Mouse (Mus musculus): ENCODE measurements around the gene Gja10. TPM values are rescaled to one million over a fixed set of nuclear protein-coding genes. Genes with fewer than 3 reads are reported as not detected.

The Gja10 gene
- polyA plus RNA-seq, 1 experiment from 2014 or later: not detected

DNA sequence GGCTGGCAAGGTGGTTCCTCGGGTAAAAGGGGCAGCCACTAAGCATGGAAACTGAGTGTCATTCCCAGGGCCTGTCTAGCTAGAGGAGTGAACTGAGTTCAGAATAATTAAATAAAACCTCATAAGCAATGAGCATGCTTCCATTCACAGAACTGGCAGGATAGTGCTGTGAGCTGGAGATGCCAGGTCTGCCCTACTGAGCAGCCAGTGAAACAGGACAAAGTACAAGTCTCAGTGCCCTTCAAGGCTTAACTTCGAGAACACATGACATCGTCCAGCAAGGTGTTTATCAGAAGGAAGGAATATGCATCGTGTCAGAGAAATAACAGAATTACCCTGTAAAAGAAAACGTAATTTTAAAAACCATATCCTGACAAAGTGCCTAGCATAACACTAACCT is 29.0 kb downstream of the Gja10 start:
- Histone ChIP-seq H3K9ac (replicated peaks) (no peak overlapping the region), H3K27me3 (no peaks in the 10 kb centered on the region), H3K4me3 (no peak overlapping the region), H3K9me3 (no peaks in the 10 kb centered on the region), H3K4me1 (peaks cover 25% of the 10 kb centered on the region), H3K4me2 (replicated peaks) (no peak overlapping the region), H3K36me3 (peaks cover 18% of the 10 kb centered on the region), H3K27ac (replicated peaks) (no peak overlapping the region)
- ATAC-seq (ENCODE audit: low FRiP score, low read depth): no peak
- 90% methylated on average over 5 of the region's 5 CpGs for WGBS

DNA sequence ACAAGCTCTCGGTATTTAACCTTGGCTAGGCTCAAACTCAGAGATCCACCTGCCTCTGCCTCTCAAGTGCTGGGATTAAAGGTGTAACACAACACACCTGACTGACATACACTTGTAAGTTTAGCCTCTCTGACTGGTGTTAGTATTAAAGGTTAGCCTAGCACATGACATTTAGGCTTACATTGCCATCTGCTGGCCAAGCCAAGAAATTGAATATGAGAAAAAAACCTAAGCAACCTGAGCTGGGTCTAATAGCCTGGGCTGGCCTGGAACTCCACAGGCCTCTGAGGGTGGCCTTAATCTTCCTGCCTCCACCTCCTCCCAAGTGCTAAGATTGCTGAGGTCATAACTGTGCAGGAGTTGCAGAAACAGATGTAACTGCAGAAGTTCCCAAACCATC is 30.4 kb downstream of the Gja10 start:
- ATAC-seq (ENCODE audit: low FRiP score, low read depth): peak; percentile 35; the same call in 1 of the 2 replicates
- no peak overlapping the region for H3K27ac ChIP-seq (replicated peaks)
- H3K4me3 ChIP-seq: no peak overlapping the region
- no peaks in the 10 kb centered on the region for H3K9me3 ChIP-seq
- H3K27me3 ChIP-seq: no peaks in the 10 kb centered on the region
- 51% methylated on average over 1 of the region's 1 CpGs for WGBS
- H3K9ac ChIP-seq (replicated peaks): no peak overlapping the region
- H3K4me2 ChIP-seq (replicated peaks): no peak overlapping the region
- H3K36me3 ChIP-seq: peaks cover 15% of the 10 kb centered on the region
- peaks cover 25% of the 10 kb centered on the region for H3K4me1 ChIP-seq

DNA sequence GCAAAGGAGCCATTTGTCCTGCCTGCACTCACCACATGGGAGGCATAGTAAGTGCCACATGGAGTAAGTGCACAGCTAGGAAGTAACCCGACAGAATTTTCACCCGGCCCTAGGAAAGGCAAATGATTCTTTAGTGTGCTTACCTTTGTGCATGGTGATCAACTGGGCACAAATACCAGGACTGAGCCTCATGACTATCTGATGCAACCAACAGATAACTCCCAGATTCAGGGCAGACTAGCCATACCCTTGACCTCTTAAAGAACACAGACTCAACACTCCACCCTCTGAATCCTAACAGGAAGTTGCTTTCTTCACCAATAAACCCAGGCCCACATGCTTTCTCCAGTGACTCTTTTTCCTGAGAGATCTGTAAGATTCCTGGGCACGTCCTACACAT is 31.1 kb downstream of the Gja10 start:
- H3K4me1 ChIP-seq: peaks cover 25% of the 10 kb centered on the region
- no peak overlapping the region for H3K9ac ChIP-seq (replicated peaks)
- 67% methylated on average over 3 of the region's 3 CpGs for WGBS
- no peak for ATAC-seq (ENCODE audit: low FRiP score, low read depth)
- peak overlapping the region; percentile 40; the same call in 1 of the 2 replicates for H3K27ac ChIP-seq (replicated peaks)
- H3K36me3 ChIP-seq: peaks cover 9% of the 10 kb centered on the region
- H3K4me2 ChIP-seq (replicated peaks): no peak overlapping the region
- no peak overlapping the region for H3K4me3 ChIP-seq
- H3K27me3 ChIP-seq: no peaks in the 10 kb centered on the region
- 0 out of 2 replicates have a peak, but pooled peaks cover 2% of the 10 kb centered on the region for H3K9me3 ChIP-seq

DNA sequence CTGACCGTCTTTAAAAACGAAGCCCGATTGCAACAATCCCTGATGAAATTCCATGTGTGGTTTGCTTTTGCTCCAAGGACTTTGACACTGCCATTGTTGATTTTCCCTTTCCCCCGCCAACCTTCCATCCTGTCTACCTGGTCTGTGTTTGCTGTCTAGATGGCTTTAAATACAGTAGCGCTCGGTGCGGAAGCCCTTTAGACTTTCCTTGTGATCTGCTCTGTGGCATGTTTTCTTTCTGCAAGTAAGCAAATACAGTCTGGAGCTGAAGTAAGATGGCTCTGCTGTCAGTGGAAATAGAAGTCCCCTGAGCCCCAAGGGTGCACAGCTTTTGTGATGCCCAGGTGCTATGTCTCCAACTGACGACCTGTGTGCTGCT is 31.6 kb downstream of the Gja10 start:
- no peaks in the 10 kb centered on the region for H3K27me3 ChIP-seq
- peak overlapping the region; percentile 40; the same call in 1 of the 2 replicates for H3K27ac ChIP-seq (replicated peaks)
- ATAC-seq (ENCODE audit: low FRiP score, low read depth): no peak
- peaks cover 25% of the 10 kb centered on the region for H3K4me1 ChIP-seq
- H3K36me3 ChIP-seq: peaks cover 4% of the 10 kb centered on the region; the same call in 1 of the 2 replicates
- no peak overlapping the region for H3K4me2 ChIP-seq (replicated peaks)
- WGBS: 73% methylated on average over 8 of the region's 8 CpGs
- H3K4me3 ChIP-seq: no peak overlapping the region
- 0 out of 2 replicates have a peak, but pooled peaks cover 5% of the 10 kb centered on the region for H3K9me3 ChIP-seq
- H3K9ac ChIP-seq (replicated peaks): no peak overlapping the region

DNA sequence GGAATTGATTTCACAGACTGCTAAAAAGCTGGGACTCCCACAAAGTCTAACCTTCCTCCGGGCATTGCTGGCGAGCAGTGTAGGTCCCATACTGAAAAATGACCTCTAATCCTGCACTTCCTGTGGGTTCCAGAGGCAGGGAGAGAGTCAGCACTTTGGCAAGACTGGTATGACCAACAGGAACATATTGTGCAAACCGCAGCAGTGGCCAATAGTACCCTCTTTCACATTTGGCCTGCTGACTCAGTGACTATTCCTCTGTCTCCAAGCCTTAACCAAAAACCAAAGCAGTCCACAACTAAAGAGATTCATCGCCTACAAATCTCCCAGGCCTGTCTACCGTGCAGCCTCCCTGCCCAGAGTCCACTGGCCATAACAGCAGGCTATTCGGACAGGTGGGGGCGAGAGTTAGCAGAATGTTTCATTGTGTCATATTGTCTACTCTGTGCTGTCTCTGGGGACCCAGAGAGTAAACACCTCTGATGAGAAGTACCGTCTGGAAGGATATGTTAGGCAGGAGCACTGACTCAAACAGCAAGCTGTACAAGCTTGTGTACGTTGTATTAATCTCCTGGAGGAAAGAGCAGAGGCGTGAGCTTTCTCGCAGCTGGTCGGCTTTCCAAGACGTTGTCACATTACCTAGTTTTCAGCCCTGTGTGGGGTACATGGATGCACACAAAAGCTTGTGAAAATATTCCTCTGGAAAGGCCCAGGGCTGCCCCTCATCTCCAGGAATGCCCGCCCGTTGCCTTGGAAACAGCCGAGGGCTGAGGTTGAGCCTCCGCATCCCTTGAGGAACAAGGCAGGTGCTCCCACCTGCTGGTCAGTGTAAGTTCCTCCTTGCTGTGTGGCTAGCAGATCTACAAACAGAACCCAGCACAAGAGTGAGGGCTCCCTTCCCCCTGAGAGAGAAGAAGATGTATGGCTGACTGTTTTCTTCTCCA is 32.3 kb downstream of the Gja10 start:
- H3K36me3 ChIP-seq: 0 out of 2 replicates have a peak, but pooled peaks cover 1% of the 10 kb centered on the region
- ATAC-seq (ENCODE audit: low FRiP score, low read depth): peak; percentile 71
- H3K9ac ChIP-seq (replicated peaks): peak overlapping the region; percentile 7; the same call in 1 of the 2 replicates
- H3K4me1 ChIP-seq: peaks cover 25% of the 10 kb centered on the region
- H3K4me3 ChIP-seq: no peak overlapping the region
- WGBS: 35% methylated on average over 17 of the region's 17 CpGs
- peak overlapping the region; percentile 40 for H3K27ac ChIP-seq (replicated peaks)
- 0 out of 2 replicates have a peak, but pooled peaks cover 5% of the 10 kb centered on the region for H3K9me3 ChIP-seq
- H3K4me2 ChIP-seq (replicated peaks): 0 out of 2 replicates have a peak overlapping the region, but pooled peaks have one; percentile 21
- no peaks in the 10 kb centered on the region for H3K27me3 ChIP-seq

DNA sequence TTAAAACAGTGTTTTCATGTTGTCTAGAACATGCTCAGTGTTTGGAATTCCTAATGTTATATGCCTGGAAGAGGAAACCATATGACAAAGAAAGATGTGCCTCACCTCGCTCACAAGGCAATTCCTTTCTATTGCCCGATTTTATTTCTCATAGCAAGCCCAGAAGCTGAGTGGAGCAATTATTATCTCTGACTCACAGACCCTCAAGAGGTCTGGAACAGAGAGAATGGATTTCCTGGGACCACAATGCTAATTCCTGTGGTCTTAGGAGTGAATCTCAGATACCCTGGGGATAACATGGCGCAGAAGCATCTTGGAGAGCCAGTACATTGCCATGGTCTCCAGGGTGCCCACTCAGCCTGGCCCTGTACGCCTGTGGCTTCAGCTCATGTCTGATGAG is 33.5 kb downstream of the Gja10 start:
- Histone ChIP-seq H3K27me3 (no peaks in the 10 kb centered on the region), H3K27ac (replicated peaks) (no peak overlapping the region), H3K9me3 (0 out of 2 replicates have a peak, but pooled peaks cover 5% of the 10 kb centered on the region), H3K4me1 (peaks cover 25% of the 10 kb centered on the region), H3K36me3 (0 out of 2 replicates have a peak, but pooled peaks cover 1% of the 10 kb centered on the region), H3K4me2 (replicated peaks) (no peak overlapping the region), H3K4me3 (no peak overlapping the region), H3K9ac (replicated peaks) (no peak overlapping the region)
- ATAC-seq (ENCODE audit: low FRiP score, low read depth): no peak
- WGBS: 83% methylated on average over 4 of the region's 4 CpGs

DNA sequence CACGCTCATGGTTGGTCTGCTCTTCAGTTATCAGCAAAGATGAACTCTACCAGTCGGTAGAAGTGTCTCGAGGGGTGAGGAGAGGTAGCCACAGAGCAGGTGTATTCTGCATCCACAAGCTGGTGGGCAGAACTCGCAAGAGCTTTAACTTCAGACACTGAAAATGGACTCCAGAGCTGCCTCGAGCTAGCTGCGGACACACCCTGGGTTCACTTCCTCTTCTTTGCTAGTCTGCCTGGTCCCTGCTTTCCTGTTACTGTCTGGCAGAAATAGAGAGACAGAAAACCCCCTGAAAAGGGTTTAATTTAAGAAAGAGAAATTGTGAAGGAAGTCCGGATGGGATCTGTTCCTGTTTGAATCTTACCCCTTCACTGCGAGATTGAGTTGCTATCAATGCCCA is 37.6 kb downstream of the Gja10 start:
- ATAC-seq (ENCODE audit: low FRiP score, low read depth): no peak
- Histone ChIP-seq H3K9me3 (0 out of 2 replicates have a peak, but pooled peaks cover 5% of the 10 kb centered on the region), H3K36me3 (peaks cover 25% of the 10 kb centered on the region), H3K27me3 (no peaks in the 10 kb centered on the region), H3K27ac (replicated peaks) (no peak overlapping the region), H3K4me1 (peaks cover 34% of the 10 kb centered on the region), H3K4me3 (no peak overlapping the region), H3K9ac (replicated peaks) (no peak overlapping the region), H3K4me2 (replicated peaks) (no peak overlapping the region)
- 87% methylated on average over 8 of the region's 8 CpGs for WGBS

DNA sequence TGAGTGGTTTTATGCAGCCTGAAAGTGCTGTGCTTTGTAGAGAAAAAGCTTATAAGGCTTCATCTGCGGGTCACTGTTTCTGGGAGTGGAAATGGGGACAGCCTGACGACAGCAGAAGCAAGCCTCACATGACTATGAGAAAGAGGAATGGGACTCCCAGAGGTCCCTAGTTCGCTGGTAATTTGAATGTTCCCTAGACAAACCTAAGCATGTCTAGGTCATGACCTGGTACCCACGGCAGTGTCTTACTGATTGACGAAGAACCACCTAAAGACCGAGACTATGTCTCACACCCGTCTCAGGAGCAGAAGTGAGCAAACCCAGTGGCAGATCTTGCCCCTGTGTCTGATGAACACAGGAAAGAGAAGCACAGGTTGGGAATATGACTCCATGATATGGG is 38.1 kb downstream of the Gja10 start:
- peaks cover 25% of the 10 kb centered on the region for H3K36me3 ChIP-seq
- no peak for ATAC-seq (ENCODE audit: low FRiP score, low read depth)
- no peaks in the 10 kb centered on the region for H3K27me3 ChIP-seq
- 0 out of 2 replicates have a peak, but pooled peaks cover 5% of the 10 kb centered on the region for H3K9me3 ChIP-seq
- 91% methylated on average over 7 of the region's 7 CpGs for WGBS
- H3K4me3 ChIP-seq: no peak overlapping the region
- peaks cover 29% of the 10 kb centered on the region for H3K4me1 ChIP-seq
- no peak overlapping the region for H3K9ac ChIP-seq (replicated peaks)
- no peak overlapping the region for H3K27ac ChIP-seq (replicated peaks)
- no peak overlapping the region for H3K4me2 ChIP-seq (replicated peaks)

DNA sequence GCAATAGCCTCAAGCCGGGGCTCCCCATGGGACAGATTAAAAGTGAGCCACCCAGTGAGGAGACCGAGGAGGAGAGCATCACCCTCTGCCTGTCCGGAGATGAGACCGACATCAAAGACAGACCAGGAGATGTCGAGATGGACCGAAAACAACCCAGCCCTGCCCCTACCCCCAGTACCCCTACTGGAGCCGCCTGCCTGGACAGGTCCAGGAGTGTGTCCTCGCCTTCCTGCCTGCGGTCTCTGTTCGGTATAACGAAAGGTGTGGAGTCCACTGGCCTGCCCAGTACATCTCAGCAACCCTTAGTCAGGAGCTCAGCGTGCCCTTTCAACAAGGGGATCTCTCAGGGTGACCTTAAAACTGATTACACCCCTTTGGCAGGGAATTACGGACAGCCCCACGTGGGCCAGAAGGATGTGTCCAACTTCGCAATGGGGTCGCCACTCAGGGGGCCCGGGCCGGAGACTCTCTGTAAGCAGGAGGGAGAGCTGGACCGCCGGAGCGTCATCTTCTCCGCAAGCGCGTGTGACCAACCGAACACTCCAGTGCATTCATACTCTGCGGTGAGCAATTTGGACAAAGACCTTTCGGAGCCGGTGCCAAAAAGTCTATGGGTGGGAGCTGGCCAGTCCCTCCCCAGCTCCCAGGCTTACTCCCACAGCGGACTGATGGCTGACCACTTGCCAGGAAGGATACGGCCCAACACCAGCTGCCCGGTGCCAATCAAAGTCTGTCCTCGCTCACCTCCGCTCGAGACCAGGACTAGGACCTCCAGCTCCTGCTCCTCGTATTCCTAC is 40.0 kb downstream of the Gja10 start:
- Histone ChIP-seq H3K27me3 (no peaks in the 10 kb centered on the region), H3K4me3 (no peak overlapping the region), H3K4me1 (peaks cover 22% of the 10 kb centered on the region), H3K27ac (replicated peaks) (peak overlapping the region; percentile 66), H3K9me3 (peaks cover 8% of the 10 kb centered on the region; the same call in 1 of the 2 replicates), H3K4me2 (replicated peaks) (no peak overlapping the region), H3K36me3 (peaks cover 31% of the 10 kb centered on the region), H3K9ac (replicated peaks) (no peak overlapping the region)
- 94% methylated on average over 35 of the region's 35 CpGs for WGBS
- ATAC-seq (ENCODE audit: low FRiP score, low read depth): peak; percentile 27; the same call in 1 of the 2 replicates

DNA sequence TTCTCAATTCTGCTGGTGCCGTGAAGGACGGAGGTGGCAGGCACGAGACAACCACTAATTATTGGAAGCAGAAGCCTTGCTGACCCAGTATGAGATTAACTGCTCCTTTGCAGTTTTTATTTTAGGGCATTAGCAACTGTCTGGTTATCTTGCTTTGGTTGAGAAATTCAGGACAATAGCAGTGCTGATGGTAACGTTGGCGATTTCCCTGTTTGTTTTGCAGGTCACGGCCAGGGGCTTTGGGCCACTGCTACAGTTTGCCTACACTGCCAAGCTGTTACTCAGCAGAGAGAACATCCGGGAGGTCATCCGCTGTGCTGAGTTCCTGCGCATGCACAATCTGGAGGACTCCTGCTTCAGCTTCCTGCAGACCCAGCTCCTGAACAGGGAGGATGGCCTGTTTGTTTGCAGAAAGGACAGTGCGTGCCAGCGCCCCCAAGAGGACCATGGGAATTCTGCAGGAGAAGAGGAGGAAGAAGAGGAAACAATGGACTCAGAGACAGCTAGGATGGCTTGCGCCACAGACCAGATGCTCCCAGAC is 40.9 kb downstream of the Gja10 start:
- Histone ChIP-seq H3K27me3 (no peaks in the 10 kb centered on the region), H3K4me3 (no peak overlapping the region), H3K27ac (replicated peaks) (peak overlapping the region; percentile 66), H3K36me3 (peaks cover 31% of the 10 kb centered on the region), H3K9me3 (peaks cover 8% of the 10 kb centered on the region; the same call in 1 of the 2 replicates), H3K9ac (replicated peaks) (no peak overlapping the region), H3K4me1 (peaks cover 22% of the 10 kb centered on the region), H3K4me2 (replicated peaks) (no peak overlapping the region)
- no peak for ATAC-seq (ENCODE audit: low FRiP score, low read depth)
- WGBS: 38% methylated on average over 12 of the region's 12 CpGs

DNA sequence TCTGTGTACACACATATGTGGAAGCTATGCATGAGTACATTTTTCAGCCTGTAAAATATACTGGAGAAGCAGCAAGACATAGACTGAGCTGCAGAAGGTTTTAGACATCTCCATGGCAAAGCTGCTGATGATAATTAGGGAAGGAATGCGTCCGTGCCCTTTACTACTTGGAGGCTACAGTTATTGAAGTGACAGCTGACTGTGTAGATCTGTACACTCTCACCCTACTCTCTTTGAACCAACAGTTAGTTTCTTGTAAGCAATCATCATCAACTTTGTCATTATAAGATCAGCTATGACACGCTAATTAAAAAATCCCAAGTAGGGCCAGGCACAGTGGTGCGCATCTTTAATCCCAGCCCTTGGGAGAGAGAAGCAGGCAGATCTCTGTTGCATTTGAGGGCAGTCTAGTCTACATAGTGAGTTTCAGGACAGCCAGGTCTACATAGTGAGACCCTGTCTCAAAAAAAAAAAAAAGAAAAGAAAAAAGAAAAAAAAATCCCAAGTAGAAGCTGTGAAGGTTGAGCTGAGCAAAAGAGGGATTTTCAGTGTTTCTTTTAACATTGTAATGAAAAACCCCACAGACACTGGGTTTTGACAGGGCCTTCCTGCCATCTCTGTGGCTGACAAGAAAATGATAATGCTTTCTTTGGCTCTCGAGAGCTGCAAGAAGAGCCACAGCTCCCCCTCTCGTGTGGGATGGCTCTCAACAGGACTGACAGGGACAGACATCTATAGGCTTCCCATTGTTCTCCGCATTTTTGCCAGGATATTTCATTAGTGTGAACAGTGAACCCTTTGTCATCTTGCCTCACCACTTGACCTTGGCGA is 41.6 kb downstream of the Gja10 start:
- WGBS: 42% methylated on average over 8 of the region's 8 CpGs
- Histone ChIP-seq H3K4me2 (replicated peaks) (no peak overlapping the region), H3K27ac (replicated peaks) (peak overlapping the region; percentile 66), H3K9ac (replicated peaks) (no peak overlapping the region), H3K27me3 (no peaks in the 10 kb centered on the region), H3K4me3 (no peak overlapping the region), H3K36me3 (peaks cover 31% of the 10 kb centered on the region), H3K9me3 (peaks cover 3% of the 10 kb centered on the region; the same call in 1 of the 2 replicates), H3K4me1 (peaks cover 22% of the 10 kb centered on the region)
- peak; percentile 52 for ATAC-seq (ENCODE audit: low FRiP score, low read depth)
